Mouse (Mus musculus) erythroblast, embryonic 14.5 days (primary cell): ENCODE results near the gene Blvrb.

ENCODE experiments used
- GATA1 ChIP-seq: IDR thresholded peaks from 2 replicates; pipeline ENCODE4 v1.6.1; 2012; ENCODE audit warnings: low read length, inconsistent platforms, mixed read lengths
- TAL1 ChIP-seq: IDR thresholded peaks from 3 replicates; pipeline ENCODE4 v1.6.1; 2012; ENCODE audit warnings: low read length, inconsistent platforms, mixed read lengths

DNA sequence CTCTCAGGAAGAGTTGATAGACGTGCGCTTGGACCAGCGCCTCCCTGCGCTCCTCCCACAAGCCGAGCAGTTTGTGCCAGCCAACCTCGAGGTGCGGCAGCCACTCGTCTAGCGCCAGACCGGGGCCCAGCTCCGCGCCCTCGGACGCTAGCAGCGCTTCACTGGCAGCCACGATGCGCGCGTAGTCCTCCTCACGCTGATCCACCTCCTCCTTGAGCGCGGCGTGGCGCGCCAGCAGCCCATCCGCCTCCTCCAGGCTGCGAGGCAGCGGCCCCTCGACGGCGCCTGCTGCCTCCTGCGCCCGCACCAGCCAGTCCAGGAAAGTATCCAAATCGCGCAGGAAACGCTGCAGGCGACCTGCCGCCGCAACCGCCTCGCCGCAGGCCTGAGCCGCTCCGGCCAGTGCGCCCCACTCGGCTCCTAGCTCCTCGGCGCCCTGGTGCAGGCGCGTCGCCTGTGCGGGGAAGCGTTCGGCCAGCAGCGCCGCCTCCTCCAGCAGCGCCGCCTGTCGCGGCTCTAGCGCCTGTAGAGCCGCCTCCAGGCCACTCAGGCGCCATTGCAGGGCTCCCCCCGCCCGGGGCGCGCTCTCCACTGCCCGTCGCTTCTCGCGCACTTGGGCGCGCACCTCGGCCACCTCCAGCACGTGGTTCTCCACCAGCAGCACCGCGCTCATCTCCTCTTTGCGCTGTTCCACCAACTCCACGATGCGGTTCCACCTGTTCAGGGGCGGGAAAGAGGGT is 43.4 kb upstream of the Blvrb start:
- TF ChIP-seq GATA1 = no peak
- TF ChIP-seq TAL1 = no peak
